In the genomic region with DNA sequence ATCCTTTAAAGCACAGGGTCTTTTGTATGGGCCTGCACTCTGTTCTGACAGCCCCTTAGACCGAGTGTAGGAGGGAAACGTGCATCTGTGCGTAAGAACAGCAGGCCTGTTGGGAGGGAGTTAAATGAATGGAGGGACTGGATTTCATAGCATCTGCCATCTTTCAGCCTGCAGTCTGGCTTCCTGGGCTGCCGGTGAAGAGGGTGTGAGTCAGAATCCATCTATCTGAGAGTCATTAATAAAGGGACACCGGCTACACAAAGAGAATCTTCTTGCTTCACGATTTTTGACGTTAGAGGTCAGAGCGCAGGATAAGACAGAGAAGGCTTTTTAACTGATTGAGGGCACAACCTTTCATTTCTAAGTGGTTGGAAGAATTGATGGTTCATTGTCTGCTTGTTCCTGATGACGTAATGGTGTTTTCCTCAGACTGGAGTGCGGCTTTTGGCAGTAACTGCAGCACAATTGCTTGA, we compare ENCODE assay signal across 10 mouse cellular contexts. TPM values are rescaled to one million over a fixed set of nuclear protein-coding genes. Genes with fewer than 3 reads are reported as not detected.
DNase-seq lines count a peak whose midpoint lies in the region; ATAC-seq and TF ChIP-seq lines count a peak whose summit lies in the region.
"Had no signal": no experiment of that assay in that cellular context is flagged by ENCODE, and none has a peak within 500 bp of the region (broad histone marks: within the 10 kb centered on the region; RNA-seq: fewer than 3 reads in every experiment).

No protein-coding gene starts in this region.

- H3K27ac ChIP-seq in intestine, embryonic 14.5 days (ENCODE audit: low read depth), result peak overlapping the region; percentile 36; the same call in 1 of the 2 replicates
- H3K27ac ChIP-seq in intestine, postnatal 0 days (ENCODE audit: low read depth, low read length), result no peak overlapping the region
- H3K27ac ChIP-seq in embryonic facial prominence, embryonic 13.5 days, result peak overlapping the region; percentile 44; the same call in 1 of the 2 replicates

- no peak overlapping the region for H3K4me2 ChIP-seq in intestine, embryonic 14.5 days (ENCODE audit: low read length)
- H3K4me2 ChIP-seq in intestine, postnatal 0 days (replicated peaks; ENCODE audit: low read depth), result no peak overlapping the region
- H3K4me2 ChIP-seq in embryonic facial prominence, embryonic 13.5 days, result no peak overlapping the region

- WGBS in intestine, embryonic 14.5 days, result 58% methylated on average over 10 of the region's 10 CpGs
- WGBS in intestine, postnatal 0 days, result 70% methylated on average over 10 of the region's 10 CpGs
- WGBS in embryonic facial prominence, embryonic 13.5 days, result 72% methylated on average over 10 of the region's 10 CpGs

- no peak overlapping the region for H3K9ac ChIP-seq in intestine, embryonic 14.5 days (ENCODE audit: low read length)
- no peak overlapping the region for H3K9ac ChIP-seq in intestine, postnatal 0 days (ENCODE audit: low read depth, low read length)
- H3K9ac ChIP-seq in embryonic facial prominence, embryonic 13.5 days, result no peak overlapping the region

- CTCF ChIA-PET in Patski (lab: Charles Lee), result interaction anchor here (0.6 to 0.7 kb wide), 2 partner anchors 9 to 10 kb away, joined by 3 read pairs; no protein-coding TSS in a partner anchor

- H3K36me3 ChIP-seq in intestine, embryonic 14.5 days (ENCODE audit: control insufficient read depth, insufficient read depth, low read length), result 0 out of 2 replicates have a peak, but pooled peaks cover 5% of the 10 kb centered on the region
- no peaks in the 10 kb centered on the region for H3K36me3 ChIP-seq in intestine, postnatal 0 days (ENCODE audit: control insufficient read depth, insufficient read depth)
- peaks cover 10% of the 10 kb centered on the region for H3K36me3 ChIP-seq in embryonic facial prominence, embryonic 13.5 days

- H3K27me3 ChIP-seq in intestine, embryonic 14.5 days (replicated peaks; ENCODE audit: control insufficient read depth, insufficient read depth, low read length), result no peaks in the 10 kb centered on the region
- no peaks in the 10 kb centered on the region for H3K27me3 ChIP-seq in intestine, postnatal 0 days (replicated peaks; ENCODE audit: control insufficient read depth, insufficient read depth, low read length)
- no peaks in the 10 kb centered on the region for H3K27me3 ChIP-seq in Patski
- H3K27me3 ChIP-seq in embryonic facial prominence, embryonic 13.5 days, result no peaks in the 10 kb centered on the region

- H3K4me1 ChIP-seq in intestine, embryonic 14.5 days (replicated peaks; ENCODE audit: control insufficient read depth, insufficient read depth, low read length), result no peaks in the 10 kb centered on the region
- H3K4me1 ChIP-seq in intestine, postnatal 0 days (replicated peaks; ENCODE audit: control insufficient read depth, insufficient read depth, low read length), result no peaks in the 10 kb centered on the region
- H3K4me1 ChIP-seq in embryonic facial prominence, embryonic 13.5 days, result peaks cover 6% of the 10 kb centered on the region; the same call in 1 of the 2 replicates

- ATAC-seq in intestine, embryonic 14.5 days (replicated peaks; ENCODE audit: low FRiP score, low TSS enrichment, low read depth), result no peak
- no peak for ATAC-seq in intestine, postnatal 0 days
- peak; percentile 32 for ATAC-seq in Patski
- ATAC-seq in embryonic facial prominence, embryonic 13.5 days (ENCODE audit: insufficient number of reproducible peaks, insufficient read depth, low FRiP score, low TSS enrichment, low read depth), result no peak

- H3K9me3 ChIP-seq in intestine, embryonic 14.5 days (ENCODE audit: control insufficient read depth, low read length), result no peaks in the 10 kb centered on the region
- H3K9me3 ChIP-seq in intestine, postnatal 0 days (ENCODE audit: control insufficient read depth), result no peaks in the 10 kb centered on the region
- no peaks in the 10 kb centered on the region for H3K9me3 ChIP-seq in embryonic facial prominence, embryonic 13.5 days

- no peak for DNase-seq in intestine, embryonic 14.5 days (ENCODE audit: low spot score)
- no peak for DNase-seq in Patski (ENCODE audit: low read depth, low spot score)
- peak; percentile 60 to 62 for DNase-seq in layer of hippocampus, postnatal 14 days (ENCODE audit: low spot score in 2 of 2)
- no peak for DNase-seq in urinary bladder, postnatal 25 days (ENCODE audit: low spot score)
- DNase-seq in kidney, adult 8-10 months, result no peak
- no peak for DNase-seq in kidney, adult 18-20 months
- DNase-seq: cerebellum, adult 11-12 months; thymus, adult 18-20 months had no signal

- no peak for TF ChIP-seq CTCF in intestine, postnatal 0 days (IDR thresholded peaks at IDR 0.05; ENCODE audit: low read depth)
- TF ChIP-seq CTCF in Patski (IDR thresholded peaks at IDR 0.05), result no peak

- H3K4me3 ChIP-seq in intestine, embryonic 14.5 days (ENCODE audit: low read depth, low read length), result no peak overlapping the region
- H3K4me3 ChIP-seq in intestine, postnatal 0 days (ENCODE audit: low read depth, low read length), result no peak overlapping the region
- H3K4me3 ChIP-seq in embryonic facial prominence, embryonic 13.5 days, result no peak overlapping the region

- in situ Hi-C loops in Patski (cut with MboI; ENCODE audit: low pct_unique_long_range_greater_than_20kb), result no loop called here

- POLR2A ChIA-PET in Patski (lab: Charles Lee), result interaction anchor here (0.6 kb wide), 1 partner anchor 23 kb away, joined by 3 read pairs; no protein-coding TSS in a partner anchor

RNA-seq across cellular contexts. Expression of gene Clasp1, which starts 46.2 kb away (rescaled TPM):
- polyA plus RNA-seq in intestine, embryonic 14.5 days (2014; fragmentation: Nextera tagmentation; extraction: Ambion mirVana), result 51.6 and 55.6 TPM in 2 replicates
- polyA plus RNA-seq in intestine, postnatal 0 days (2015; fragmentation: Nextera tagmentation; extraction: Ambion mirVana), result 8.7 and 11.5 TPM in 2 replicates
- polyA plus RNA-seq in Patski (2021), result 39.0 TPM
- 61.3 and 67.1 TPM in 2 replicates for polyA plus RNA-seq in embryonic facial prominence, embryonic 13.5 days (2015; fragmentation: Nextera tagmentation; extraction: Ambion mirVana)
- 100 to 1,000 TPM; 129 to 133 TPM for total RNA-seq in layer of hippocampus, postnatal 14 days (2021)

Comparison
In these comparisons a context has a peak if more than half of its experiments do, and no peak if none do; other contexts are left out.
1. DNase-seq: peak in layer of hippocampus, postnatal 14 days (2 of 2); none in intestine, embryonic 14.5 days (single experiment), Patski (single experiment), urinary bladder, postnatal 25 days (single experiment), kidney, adult 8-10 months (0 of 2) and kidney, adult 18-20 months (single experiment).